Mouse (Mus musculus): Measurements from ENCODE around the gene Mthfsd. TPM values are rescaled to one million over a fixed set of nuclear protein-coding genes. Genes with fewer than 3 reads are reported as not detected.

Gene Mthfsd
- total RNA-seq, 2 experiments from 2014 or later, result 16.2 to 17.9 TPM

GRCm38 (mm10) chr8:121093496-121093895 is 14.7 kb downstream of the Mthfsd start:
- intact Hi-C loops (cut with DNase I), result no loop called here
- no peak overlapping the region for H3K27ac ChIP-seq
- H3K4me3 ChIP-seq, result no peak overlapping the region
- TF ChIP-seq CTCF (IDR thresholded peaks at IDR 0.05), result no peak
- DNase-seq, result no peak

DNA sequence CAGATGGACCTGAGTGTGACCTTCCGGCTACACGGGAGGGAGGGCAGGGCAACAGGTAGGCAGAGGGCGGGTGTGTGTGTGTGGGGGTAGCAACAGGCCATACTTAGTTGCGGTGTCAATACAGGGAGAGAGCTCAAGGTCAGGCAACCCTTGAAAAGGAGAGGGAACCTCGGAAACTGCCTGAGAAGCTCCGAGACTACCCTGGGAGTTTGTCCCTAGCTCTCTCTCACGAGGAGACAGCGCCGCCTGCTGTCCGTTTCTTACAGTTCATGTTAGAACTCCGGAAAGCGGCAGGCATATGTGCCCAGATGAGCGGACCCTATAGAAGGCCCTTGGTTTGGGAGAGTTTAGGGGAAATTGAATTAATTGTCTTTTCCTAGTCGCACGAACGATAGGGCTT is 15.6 kb downstream of the Mthfsd start:
- DNase-seq, result peak; percentile 86
- peak overlapping the region; percentile 24; the same call in 1 of the 2 replicates for H3K4me3 ChIP-seq
- no peak overlapping the region for H3K27ac ChIP-seq
- intact Hi-C loops (cut with DNase I), result loop anchor here (1.0 kb wide), 3 partner anchors 122 to 271 kb away; no protein-coding TSS in a partner anchor
- peak; percentile 91 for TF ChIP-seq CTCF (IDR thresholded peaks at IDR 0.05)

- intact Hi-C loops (cut with DNase I), result loop anchor here (1.0 kb wide), 3 partner anchors 122 to 271 kb away; no protein-coding TSS in a partner anchor
- no peak for DNase-seq
- H3K4me3 ChIP-seq, result no peak overlapping the region; the same call in 1 of the 2 replicates
- no peak overlapping the region for H3K27ac ChIP-seq
- TF ChIP-seq CTCF (IDR thresholded peaks at IDR 0.05), result no peak
Observed at GRCm38 (mm10) chr8:121092141-121092540, 16.1 kb downstream of the Mthfsd start.

GRCm38 (mm10) chr8:121090716-121091115 is 17.5 kb downstream of the Mthfsd start:
- peak; percentile 22; the same call in 1 of the 2 replicates for TF ChIP-seq CTCF (IDR thresholded peaks at IDR 0.05)
- H3K27ac ChIP-seq, result no peak overlapping the region
- H3K4me3 ChIP-seq, result no peak overlapping the region
- no peak for DNase-seq
- intact Hi-C loops (cut with DNase I), result no loop called here

DNA sequence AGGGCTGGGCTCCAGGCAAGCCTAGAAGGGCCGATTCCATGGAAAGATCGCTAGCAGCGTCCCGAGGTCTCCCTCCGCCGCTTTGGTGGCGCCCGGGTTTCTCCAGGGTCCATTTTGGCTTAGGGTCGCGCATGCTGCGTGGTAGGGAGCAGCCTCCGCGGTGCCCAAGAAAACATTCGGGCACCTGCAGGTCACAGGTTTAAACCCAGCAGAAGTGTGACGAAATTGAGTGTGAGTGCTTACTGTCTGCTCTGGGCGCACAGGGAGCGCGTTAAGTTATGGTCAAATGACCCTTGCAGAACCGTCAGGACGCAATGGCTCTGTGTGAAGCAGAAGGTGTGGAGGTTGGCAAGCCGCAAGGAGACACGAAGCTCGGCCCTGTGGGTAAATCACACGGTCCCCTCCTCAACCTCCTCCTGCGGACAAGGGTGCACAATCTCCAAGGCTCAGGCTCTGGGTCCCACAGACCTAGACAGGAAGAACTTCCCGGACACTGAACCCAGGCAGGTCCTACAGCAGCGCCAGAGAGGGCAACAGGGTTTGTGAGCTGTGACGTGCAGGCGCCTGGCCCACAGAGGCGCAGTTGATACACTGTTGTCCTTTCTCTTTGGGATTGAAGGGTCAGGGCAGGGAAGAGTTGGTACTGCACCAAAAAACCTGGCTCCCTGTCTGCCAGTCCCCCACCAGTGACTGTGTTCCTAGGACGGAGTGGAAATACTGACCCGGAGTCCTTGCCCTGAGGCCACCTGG is 18.4 kb downstream of the Mthfsd start:
- Histone ChIP-seq H3K27ac (no peak overlapping the region), H3K4me3 (no peak overlapping the region)
- DNase-seq, result no peak
- no peak for TF ChIP-seq CTCF (IDR thresholded peaks at IDR 0.05)
- intact Hi-C loops (cut with DNase I), result no loop called here

DNA sequence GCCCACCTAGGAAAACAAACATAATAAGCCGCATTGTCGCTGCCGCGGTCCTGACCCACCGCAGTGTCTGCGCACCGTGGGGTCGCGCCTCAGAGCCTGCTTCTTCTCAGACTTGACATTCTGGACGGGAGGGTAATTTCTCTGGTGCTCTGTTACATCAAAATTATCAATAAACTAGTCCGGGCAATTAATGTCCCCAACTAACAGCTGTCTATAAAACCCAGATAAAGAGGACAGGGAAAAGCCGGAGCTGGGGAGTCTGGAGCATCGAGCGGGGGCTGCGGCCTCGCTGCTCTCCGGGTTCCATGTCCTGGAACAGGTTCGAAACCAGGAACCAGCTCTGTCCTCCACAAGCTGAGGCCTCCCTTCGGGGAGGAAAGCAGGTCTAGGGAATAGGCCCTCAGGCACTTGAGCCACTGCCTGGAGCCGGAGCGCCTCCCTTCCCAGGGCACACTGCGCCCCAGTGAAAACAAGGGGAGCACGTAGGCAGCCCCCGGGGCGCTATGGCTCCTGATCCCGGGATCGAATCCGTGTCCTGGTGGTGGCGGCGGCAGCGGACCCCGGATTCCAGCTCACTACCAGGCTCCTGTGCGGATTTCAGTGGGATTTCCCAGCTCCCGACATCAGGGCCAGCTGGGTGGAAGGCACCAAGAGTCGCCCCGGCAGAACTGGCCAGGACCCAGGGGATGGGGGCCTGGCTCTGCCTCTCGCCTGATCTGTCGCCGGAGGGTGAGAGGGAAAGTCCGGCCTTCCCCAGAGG is 19.1 kb downstream of the Mthfsd start:
- Histone ChIP-seq H3K27ac (no peak overlapping the region), H3K4me3 (no peak overlapping the region)
- no peak for TF ChIP-seq CTCF (IDR thresholded peaks at IDR 0.05)
- no peak for DNase-seq
- intact Hi-C loops (cut with DNase I), result no loop called here

GRCm38 (mm10) chr8:121088281-121088680 is 19.9 kb downstream of the Mthfsd start:
- no peak for TF ChIP-seq CTCF (IDR thresholded peaks at IDR 0.05)

DNA sequence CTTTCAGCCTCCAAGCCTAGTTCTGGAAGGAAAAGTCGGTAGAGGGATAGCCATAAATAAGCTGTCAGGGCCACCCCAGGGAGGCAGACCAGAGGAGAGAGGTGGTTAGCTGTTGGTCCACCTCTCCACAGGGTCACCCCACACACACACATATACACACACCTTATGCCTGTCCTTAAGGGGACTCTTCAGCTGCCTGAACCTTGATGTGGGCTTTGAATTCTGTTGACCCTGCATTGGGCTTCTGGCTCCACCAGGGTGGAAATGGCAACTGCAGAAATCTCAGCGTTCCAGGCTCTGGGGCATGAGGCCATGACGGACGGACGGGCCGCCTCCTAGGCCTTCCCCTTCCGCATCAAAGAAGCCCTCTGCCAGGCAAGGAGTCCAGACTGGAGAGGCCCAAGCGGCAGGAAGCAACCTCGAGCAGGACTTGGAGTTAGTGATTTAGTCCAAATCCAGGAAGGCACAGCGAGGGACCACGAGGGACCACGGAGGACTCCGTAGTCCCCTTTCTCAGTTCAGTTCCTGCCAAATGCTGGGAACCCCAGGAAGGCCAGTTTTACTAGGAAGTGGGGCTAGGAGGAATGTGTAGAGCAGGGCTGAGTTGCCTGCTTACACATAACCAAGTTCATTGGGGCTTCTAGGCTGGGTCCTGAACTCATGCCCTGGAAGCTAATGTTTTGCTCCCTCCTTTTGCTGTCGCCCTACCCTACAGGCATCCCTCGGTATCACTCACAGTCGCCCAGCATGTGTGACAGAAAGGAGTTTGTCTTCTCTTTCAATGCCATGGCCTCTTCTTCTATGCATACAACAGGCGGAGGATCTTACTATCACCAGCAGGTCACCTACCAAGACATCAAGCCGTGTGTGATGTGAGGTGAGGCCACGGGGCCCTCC is 21.9 kb downstream of the Mthfsd start:
- no peak overlapping the region for H3K27ac ChIP-seq
- no peak for TF ChIP-seq CTCF (IDR thresholded peaks at IDR 0.05)
- DNase-seq, result no peak
- no peak overlapping the region for H3K4me3 ChIP-seq
- intact Hi-C loops (cut with DNase I), result no loop called here

More at GRCm38 (mm10) chr8:121088281-121088680, 19.9 kb downstream of the Mthfsd start:
- intact Hi-C loops (cut with DNase I), result no loop called here
- no peak for DNase-seq
- Histone ChIP-seq H3K4me3 (no peak overlapping the region), H3K27ac (no peak overlapping the region)

DNA sequence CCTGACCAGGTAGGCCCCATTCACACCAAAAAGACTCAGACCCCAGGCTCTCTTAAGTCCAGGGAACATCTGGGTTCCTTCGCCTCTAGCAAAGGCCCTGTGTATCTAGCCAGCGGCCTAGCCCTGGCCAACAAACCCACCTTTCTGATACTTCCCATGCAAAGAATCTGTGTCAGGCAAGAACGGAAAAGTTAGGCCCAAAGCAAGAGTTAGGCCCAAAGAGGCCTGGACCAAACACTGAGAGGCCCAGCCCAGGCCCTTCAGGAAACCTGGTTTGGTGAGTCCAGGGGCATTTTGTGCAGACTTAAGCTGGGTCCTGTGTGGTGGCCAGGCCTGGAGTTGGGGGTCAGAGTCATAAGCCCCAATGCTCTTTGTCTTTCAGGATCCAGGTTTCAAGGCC is 22.6 kb downstream of the Mthfsd start:
- no peak overlapping the region for H3K4me3 ChIP-seq
- no peak for TF ChIP-seq CTCF (IDR thresholded peaks at IDR 0.05)
- intact Hi-C loops (cut with DNase I), result no loop called here

GRCm38 (mm10) chr8:121085011-121085410 is 23.2 kb downstream of the Mthfsd start:
- H3K27ac ChIP-seq, result no peak overlapping the region
- no peak for TF ChIP-seq CTCF (IDR thresholded peaks at IDR 0.05)
- H3K4me3 ChIP-seq, result peak overlapping the region; percentile 84
- intact Hi-C loops (cut with DNase I), result no loop called here
- DNase-seq, result no peak

More for the DNA sequence above, 22.6 kb downstream of the Mthfsd start:
- no peak overlapping the region for H3K27ac ChIP-seq
- no peak for DNase-seq

GRCm38 (mm10) chr8:121084210-121084951 is 23.8 kb downstream of the Mthfsd start, which contains the start of gene Foxf1:
TSS of gene Foxf1 (plus strand) at chr8:121084386.
- intact Hi-C loops (cut with DNase I), result no loop called here
- Histone ChIP-seq H3K4me3 (peak within 1 kb of the TSS; percentile 84), H3K27ac (peak within 1 kb of the TSS; percentile 24; the same call in 1 of the 2 replicates)
- no peak for TF ChIP-seq CTCF (IDR thresholded peaks at IDR 0.05)
- DNase-seq, result peak; percentile 43

DNA sequence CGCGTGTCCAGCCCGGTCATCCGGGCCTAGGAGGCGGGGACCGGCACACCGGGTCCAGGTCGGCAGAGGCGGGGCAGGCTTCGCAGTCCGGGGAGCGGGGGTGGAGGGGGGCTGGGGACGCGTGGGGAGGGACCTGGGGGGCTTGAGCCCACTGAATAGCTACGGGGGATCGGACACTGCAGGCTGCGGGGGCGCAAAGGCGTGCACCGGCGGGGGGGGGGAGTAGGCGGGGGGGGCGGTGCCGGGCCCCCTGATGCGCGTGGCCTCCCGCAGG is 24.3 kb downstream of the Mthfsd start:
- no peak for TF ChIP-seq CTCF (IDR thresholded peaks at IDR 0.05)
- Histone ChIP-seq H3K4me3 (peak overlapping the region; percentile 84), H3K27ac (peak overlapping the region; percentile 24; the same call in 1 of the 2 replicates)
- DNase-seq, result no peak
- intact Hi-C loops (cut with DNase I), result no loop called here
